Mouse (Mus musculus) intestine, embryonic 16.5 days (tissue): ENCODE measurements at regions not wholly inside any gene's neighbourhood (a gene's known extent, or its start where the extent isn't known, plus 50 kb on each side); places are given as distances from the start of the nearest gene placed in this dataset.

Source experiments
- ATAC-seq: fragments of 200-750 bp; cut with Nextera tagmentation; 2 replicates; pipeline ENCODE4 v1.8.0; 2017; ENCODE audit warnings: moderate TSS enrichment, moderate library complexity
- H3K27ac ChIP-seq: fragments of 300-500 bp; sonication (generic); 2 replicates; pipeline ENCODE4 v1.5.1; 2014; ENCODE audit warnings: mild to moderate bottlenecking, low read length
- H3K27me3 ChIP-seq: fragments of 300-500 bp; sonication (generic); replicated peaks from 2 replicates; pipeline ENCODE4 v1.6.1; 2014; ENCODE audit warnings: low read length, control low read depth, mixed read lengths; ENCODE audit not compliant: control insufficient read depth, insufficient read depth
- H3K36me3 ChIP-seq: fragments of 300-500 bp; sonication (generic); 2 replicates; pipeline ENCODE4 v1.6.1; 2014; ENCODE audit warnings: low read length, control low read depth; ENCODE audit not compliant: control insufficient read depth, insufficient read depth
- H3K4me1 ChIP-seq: fragments of 300-500 bp; sonication (generic); 2 replicates; pipeline ENCODE4 v1.6.1; 2014; ENCODE audit warnings: low read length, control low read depth, mixed read lengths; ENCODE audit not compliant: control insufficient read depth, insufficient read depth
- H3K4me2 ChIP-seq: fragments of 300-500 bp; sonication (generic); 2 replicates; pipeline ENCODE4 v1.6.1; 2014; ENCODE audit warnings: low read depth, low read length, control low read depth
- H3K4me3 ChIP-seq: fragments of 300-500 bp; sonication (generic); 2 replicates; pipeline ENCODE4 v1.5.1; 2014; ENCODE audit warnings: mild to moderate bottlenecking, low read length
- H3K9ac ChIP-seq: fragments of 300-500 bp; sonication (generic); 2 replicates; pipeline ENCODE4 v1.6.1; 2014; ENCODE audit warnings: low read depth, low read length
- H3K9me3 ChIP-seq: fragments of 300-500 bp; sonication (generic); 2 replicates; pipeline ENCODE4 v1.6.1; 2016; ENCODE audit warnings: low read length, control low read depth; ENCODE audit not compliant: control insufficient read depth
- WGBS: fragments of 180-500 bp; shearing (Covaris S2); extraction: QIAGEN DNeasy Blood & Tissue Kit; methylation state at CpG from one replicate; pipeline ENCODE4 v1.1.7; 2014; 5-methylcytosine and 5-hydroxymethylcytosine counted together

- Histone ChIP-seq H3K4me3 (no peak overlapping the region), H3K36me3 (no peaks in the 10 kb centered on the region), H3K4me1 (no peaks in the 10 kb centered on the region), H3K27me3 (no peaks in the 10 kb centered on the region), H3K4me2 (no peak overlapping the region), H3K9ac (no peak overlapping the region), H3K9me3 (no peaks in the 10 kb centered on the region), H3K27ac (no peak overlapping the region)
- 73% methylated on average over 3 of the region's 3 CpGs for WGBS
- no peak for ATAC-seq
Observed at GRCm38 (mm10) chr2:48416207-48416750, 397.6 kb upstream of the Acvr2a start.

DNA sequence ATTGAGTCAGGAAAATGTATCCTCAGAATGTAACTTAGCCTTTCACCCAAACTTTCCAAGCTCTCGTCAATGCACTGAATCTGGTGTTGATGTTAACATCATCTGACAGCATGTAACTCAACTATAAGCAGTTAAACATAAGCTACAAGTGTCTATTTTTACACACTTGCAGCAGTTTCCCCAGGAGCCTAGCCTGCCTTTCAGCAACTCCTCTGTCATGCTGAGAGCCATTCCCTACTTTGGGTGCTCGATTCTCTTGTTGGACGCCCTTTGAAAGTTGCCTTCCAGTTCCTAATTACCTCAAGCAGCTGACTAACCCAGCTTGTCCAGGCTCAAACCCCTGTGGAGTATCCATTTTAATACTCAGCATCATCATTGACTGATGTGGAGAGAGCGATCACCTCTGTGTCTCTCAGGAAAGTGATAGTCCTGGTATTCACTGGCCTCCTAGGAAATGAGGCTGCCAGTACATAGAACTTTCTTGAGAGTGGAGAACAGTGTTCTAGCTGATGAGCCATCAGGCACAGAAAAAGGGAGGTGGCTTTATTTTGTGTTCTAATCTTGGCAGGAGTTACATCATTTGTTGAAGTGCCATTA lies 396.8 kb upstream of the Acvr2a start:
- H3K9me3 ChIP-seq = no peaks in the 10 kb centered on the region
- WGBS = 69% methylated on average over 4 of the region's 4 CpGs
- H3K27ac ChIP-seq = no peak overlapping the region
- no peak overlapping the region for H3K4me3 ChIP-seq
- H3K27me3 ChIP-seq = no peaks in the 10 kb centered on the region
- no peak for ATAC-seq
- H3K9ac ChIP-seq = no peak overlapping the region
- H3K36me3 ChIP-seq = no peaks in the 10 kb centered on the region
- no peak overlapping the region for H3K4me2 ChIP-seq
- H3K4me1 ChIP-seq = no peaks in the 10 kb centered on the region

GRCm38 (mm10) chr2:48420791-48421190 lies 393.1 kb upstream of the Acvr2a start:
- no peak overlapping the region for H3K9ac ChIP-seq
- H3K27me3 ChIP-seq = no peaks in the 10 kb centered on the region
- H3K4me2 ChIP-seq = no peak overlapping the region
- no peaks in the 10 kb centered on the region for H3K36me3 ChIP-seq
- no peak overlapping the region for H3K4me3 ChIP-seq
- WGBS = 85% methylated on average over 3 of the region's 3 CpGs
- H3K4me1 ChIP-seq = no peaks in the 10 kb centered on the region
- no peak for ATAC-seq
- H3K9me3 ChIP-seq = no peaks in the 10 kb centered on the region
- H3K27ac ChIP-seq = no peak overlapping the region

- Histone ChIP-seq H3K27me3 (no peaks in the 10 kb centered on the region), H3K4me1 (no peaks in the 10 kb centered on the region), H3K27ac (no peak overlapping the region), H3K36me3 (no peaks in the 10 kb centered on the region), H3K4me2 (no peak overlapping the region), H3K9ac (no peak overlapping the region), H3K9me3 (no peaks in the 10 kb centered on the region), H3K4me3 (no peak overlapping the region)
- peak; percentile 34; the same call in 1 of the 2 replicates for ATAC-seq
- 50% methylated on average over 9 of the region's 9 CpGs for WGBS
Observed at GRCm38 (mm10) chr2:48423861-48424442, 390.0 kb upstream of the Acvr2a start.

DNA sequence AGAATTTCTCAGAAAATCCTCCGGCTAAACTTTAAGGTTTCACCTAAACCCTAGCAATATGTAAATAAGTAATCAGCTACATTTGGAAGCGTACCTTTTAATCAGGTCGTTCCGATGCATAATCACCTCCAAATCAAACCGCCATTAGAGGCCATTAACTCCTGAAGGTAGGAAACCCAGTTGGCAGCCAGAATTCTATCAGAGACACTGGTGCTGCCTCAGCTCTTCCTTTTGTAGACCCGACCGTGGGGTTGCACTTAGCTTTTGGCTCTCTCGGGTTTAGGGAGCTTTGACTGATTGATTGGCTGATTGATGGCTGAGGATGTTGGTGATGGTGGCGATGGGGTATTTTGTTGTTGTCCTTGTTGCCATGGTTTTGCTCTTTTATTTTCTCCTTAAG lies 389.3 kb upstream of the Acvr2a start:
- Histone ChIP-seq H3K27me3 (no peaks in the 10 kb centered on the region), H3K4me2 (no peak overlapping the region), H3K4me1 (no peaks in the 10 kb centered on the region), H3K36me3 (no peaks in the 10 kb centered on the region), H3K4me3 (no peak overlapping the region), H3K9me3 (no peaks in the 10 kb centered on the region), H3K27ac (no peak overlapping the region), H3K9ac (no peak overlapping the region)
- WGBS = 43% methylated on average over 9 of the region's 9 CpGs
- ATAC-seq = no peak

- Histone ChIP-seq H3K36me3 (no peaks in the 10 kb centered on the region), H3K4me1 (no peaks in the 10 kb centered on the region), H3K27me3 (no peaks in the 10 kb centered on the region), H3K4me3 (no peak overlapping the region), H3K27ac (no peak overlapping the region), H3K4me2 (no peak overlapping the region), H3K9me3 (no peaks in the 10 kb centered on the region), H3K9ac (no peak overlapping the region)
- WGBS = 27% methylated on average over 12 of the region's 12 CpGs
- no peak for ATAC-seq
Observed at GRCm38 (mm10) chr2:48425200-48426090, 388.5 kb upstream of the Acvr2a start.

- Histone ChIP-seq H3K4me1 (no peaks in the 10 kb centered on the region), H3K36me3 (no peaks in the 10 kb centered on the region), H3K27me3 (no peaks in the 10 kb centered on the region), H3K27ac (no peak overlapping the region), H3K4me3 (no peak overlapping the region), H3K9me3 (no peaks in the 10 kb centered on the region), H3K9ac (no peak overlapping the region), H3K4me2 (no peak overlapping the region)
- WGBS = 65% methylated on average over 1 of the region's 1 CpGs
- ATAC-seq = no peak
Observed at GRCm38 (mm10) chr2:48432545-48432944, 381.4 kb upstream of the Acvr2a start.

- peak; percentile 92 for ATAC-seq
- 32% methylated on average over 11 of the region's 11 CpGs for WGBS
- H3K27me3 ChIP-seq = no peaks in the 10 kb centered on the region
- H3K4me2 ChIP-seq = peak overlapping the region; percentile 2
- no peaks in the 10 kb centered on the region for H3K36me3 ChIP-seq
- H3K27ac ChIP-seq = peak overlapping the region; percentile 85
- H3K4me3 ChIP-seq = no peak overlapping the region
- H3K4me1 ChIP-seq = 0 out of 2 replicates have a peak, but pooled peaks cover 6% of the 10 kb centered on the region
- no peaks in the 10 kb centered on the region for H3K9me3 ChIP-seq
- H3K9ac ChIP-seq = peak overlapping the region; percentile 9; the same call in 1 of the 2 replicates
Observed at GRCm38 (mm10) chr2:48441296-48441990, 372.5 kb upstream of the Acvr2a start.
